Mouse (Mus musculus) megakaryocyte, embryonic 14.5 days (primary cell): Measurements from ENCODE around the gene Anks1b. TPM values are rescaled to one million over a fixed set of nuclear protein-coding genes. Genes with fewer than 3 reads are reported as not detected.

Source experiments
- H3K27me3 ChIP-seq: replicated peaks from 2 replicates; pipeline ENCODE3; 2012; ENCODE audit warnings: inconsistent platforms
- H3K36me3 ChIP-seq: replicated peaks from 2 replicates; pipeline ENCODE3; 2012; ENCODE audit warnings: low read length, inconsistent platforms, mixed read lengths
- H3K4me1 ChIP-seq: 2 replicates; pipeline ENCODE4 v1.6.1; 2012; ENCODE audit warnings: inconsistent platforms
- H3K4me3 ChIP-seq: replicated peaks from 2 replicates; pipeline ENCODE3; 2012; ENCODE audit warnings: moderate library complexity, mild to moderate bottlenecking, inconsistent platforms
- H3K9me3 ChIP-seq: 2 replicates; pipeline ENCODE4 v1.6.1; 2012; ENCODE audit warnings: inconsistent platforms
- FLI1 ChIP-seq: IDR thresholded peaks from 2 replicates; pipeline ENCODE4 v1.6.1; 2012; ENCODE audit warnings: low read length, inconsistent platforms, mixed read lengths
- GATA1 ChIP-seq: IDR thresholded peaks from 3 replicates; pipeline ENCODE4 v1.6.1; 2012; ENCODE audit warnings: mixed read lengths, low read length, inconsistent platforms, borderline replicate concordance
- polyA plus RNA-seq: library from polyadenylated mRNA; stranded (reverse); fragments of >175 nt; gene quantifications from 2 replicates; pipeline ENCODE4 v1.2.3, GENCODE M21; 2012; ENCODE audit warnings: low replicate concordance; ENCODE audit not compliant: insufficient read depth

The Anks1b gene
- polyA plus RNA-seq, 1 experiment: not detected

DNA sequence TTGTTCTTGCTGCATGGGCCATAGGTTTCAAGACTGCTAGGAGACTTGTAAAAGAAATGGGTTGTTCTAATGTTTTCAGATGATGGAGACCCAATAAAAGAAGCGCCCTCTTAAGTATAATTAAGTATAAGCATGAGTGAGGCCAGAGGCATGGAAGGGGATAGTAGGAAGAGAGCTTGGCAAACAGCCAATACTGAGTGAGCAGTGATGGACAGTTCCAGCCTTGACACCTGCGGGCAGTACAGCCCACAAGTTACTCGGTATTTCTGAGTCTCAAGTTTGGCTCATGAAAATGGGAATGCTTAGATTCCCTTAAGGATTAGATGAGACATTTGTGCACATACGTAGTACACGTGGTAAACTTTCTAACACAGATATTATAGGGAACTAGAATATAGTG, 1016.3 kb downstream of the Anks1b start:
- Histone ChIP-seq H3K36me3 (no peaks in the 10 kb centered on the region), H3K27me3 (no peaks in the 10 kb centered on the region), H3K4me1 (no peaks in the 10 kb centered on the region), H3K9me3 (no peaks in the 10 kb centered on the region), H3K4me3 (no peak overlapping the region)
- no peak for TF ChIP-seq GATA1
- TF ChIP-seq FLI1: no peak

DNA sequence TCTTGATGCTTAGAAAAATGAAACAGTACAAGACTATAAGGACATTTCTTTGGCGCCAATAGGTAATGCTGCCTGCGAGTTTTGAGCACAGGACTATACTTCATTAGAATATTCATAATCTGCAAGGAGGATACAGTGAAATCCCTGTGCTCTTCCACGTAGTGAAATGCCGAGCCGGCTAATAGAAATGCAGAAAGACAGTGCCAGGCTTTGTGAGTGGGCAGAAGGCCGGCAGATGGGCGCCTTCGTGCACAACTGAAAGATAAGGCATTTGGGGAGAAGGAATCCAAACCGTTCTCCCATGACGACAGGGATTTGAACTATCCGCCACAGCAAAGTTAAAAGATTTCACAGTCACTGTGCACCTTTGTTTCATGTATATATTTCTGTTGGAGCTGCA, 1019.4 kb downstream of the Anks1b start:
- TF ChIP-seq GATA1: no peak
- no peak for TF ChIP-seq FLI1
- no peaks in the 10 kb centered on the region for H3K9me3 ChIP-seq
- H3K4me1 ChIP-seq: no peaks in the 10 kb centered on the region
- no peaks in the 10 kb centered on the region for H3K27me3 ChIP-seq
- no peak overlapping the region for H3K4me3 ChIP-seq
- no peaks in the 10 kb centered on the region for H3K36me3 ChIP-seq

DNA sequence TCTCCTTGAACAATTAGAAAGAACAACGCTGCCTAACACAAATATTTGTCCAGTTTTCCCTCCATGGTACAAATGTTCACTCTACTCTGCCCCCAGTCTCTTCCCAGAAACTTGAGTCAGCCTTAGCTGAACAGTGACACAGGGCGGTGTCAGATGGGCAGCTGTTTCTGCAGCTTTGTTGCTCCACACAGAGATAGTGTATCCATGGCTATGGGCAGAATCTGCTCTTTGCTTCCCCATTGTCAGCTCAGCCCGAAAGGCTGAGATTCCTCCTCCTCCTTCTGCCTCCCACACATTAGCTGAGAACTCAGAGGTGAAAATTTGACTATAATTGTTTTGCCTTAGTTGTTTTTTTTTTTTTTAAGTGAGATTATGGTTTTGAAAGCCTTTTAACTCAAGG, 1024.6 kb downstream of the Anks1b start:
- no peaks in the 10 kb centered on the region for H3K4me1 ChIP-seq
- H3K9me3 ChIP-seq: no peaks in the 10 kb centered on the region
- H3K4me3 ChIP-seq: no peak overlapping the region
- no peaks in the 10 kb centered on the region for H3K27me3 ChIP-seq
- H3K36me3 ChIP-seq: no peaks in the 10 kb centered on the region
- no peak for TF ChIP-seq GATA1
- TF ChIP-seq FLI1: no peak

DNA sequence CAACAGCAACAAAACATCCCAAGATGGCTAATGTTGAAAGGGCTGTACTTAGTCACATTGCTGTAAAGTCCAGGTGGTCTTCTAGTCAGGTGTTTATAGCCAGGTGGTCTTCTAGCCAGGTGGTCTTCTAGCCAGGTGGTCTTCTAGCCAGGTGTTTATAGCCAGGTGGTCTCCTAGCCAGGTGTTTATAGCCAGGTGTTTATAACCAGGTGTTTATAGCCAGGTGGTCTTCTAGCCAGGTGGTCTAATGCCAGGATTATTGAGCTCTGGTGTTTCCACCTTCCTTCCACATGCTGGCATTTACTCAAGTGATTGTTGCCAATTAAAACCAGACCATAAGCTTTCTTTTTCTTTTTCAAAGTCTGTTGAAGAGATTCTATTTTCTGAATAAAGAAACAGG, 1030.9 kb downstream of the Anks1b start:
- Histone ChIP-seq H3K27me3 (no peaks in the 10 kb centered on the region), H3K36me3 (no peaks in the 10 kb centered on the region), H3K9me3 (no peaks in the 10 kb centered on the region), H3K4me1 (no peaks in the 10 kb centered on the region), H3K4me3 (no peak overlapping the region)
- TF ChIP-seq FLI1: no peak
- no peak for TF ChIP-seq GATA1

DNA sequence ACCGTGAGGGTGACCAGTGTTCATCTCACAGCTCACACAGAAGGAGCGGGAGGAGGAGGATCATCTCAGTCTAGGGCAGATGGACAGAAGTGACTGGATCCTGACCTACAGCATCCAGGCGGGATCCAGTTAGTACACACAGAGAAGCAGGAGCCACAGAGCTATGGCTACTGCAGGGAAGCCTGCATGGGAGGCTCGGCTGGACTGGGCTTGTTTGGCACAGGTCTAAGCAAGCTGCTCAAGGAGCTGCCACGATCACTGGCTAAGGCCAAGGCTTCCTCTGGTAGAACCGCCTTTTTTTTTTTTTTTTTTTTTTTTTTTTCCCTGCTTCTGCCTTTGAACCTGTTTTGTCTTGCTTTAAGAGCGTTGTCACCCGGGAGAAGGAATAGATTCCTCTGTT, 1034.1 kb downstream of the Anks1b start:
- no peak for TF ChIP-seq GATA1
- no peak for TF ChIP-seq FLI1
- Histone ChIP-seq H3K27me3 (no peaks in the 10 kb centered on the region), H3K4me3 (no peak overlapping the region), H3K36me3 (no peaks in the 10 kb centered on the region), H3K4me1 (no peaks in the 10 kb centered on the region), H3K9me3 (no peaks in the 10 kb centered on the region)

DNA sequence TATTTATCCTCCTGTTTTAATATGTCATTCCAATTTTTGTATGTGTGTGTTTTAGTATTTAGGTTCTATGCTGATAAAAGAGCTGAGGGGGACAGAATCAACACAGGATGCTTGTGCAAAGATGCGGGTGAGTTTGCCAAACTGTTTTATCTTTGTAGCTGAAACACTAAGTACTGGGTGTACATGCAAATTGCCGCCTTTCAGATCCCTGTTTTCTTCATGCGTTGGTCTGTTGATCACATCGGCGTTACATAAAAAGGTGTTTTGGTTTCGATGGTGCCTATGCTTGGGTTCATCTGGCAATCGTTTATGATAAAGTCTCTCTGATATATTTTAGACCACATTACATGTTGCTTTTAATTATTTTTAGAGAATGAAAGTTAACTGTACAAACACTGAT, 1050.2 kb downstream of the Anks1b start:
- no peak for TF ChIP-seq GATA1
- no peak for TF ChIP-seq FLI1
- H3K9me3 ChIP-seq: no peaks in the 10 kb centered on the region
- H3K4me1 ChIP-seq: no peaks in the 10 kb centered on the region
- no peaks in the 10 kb centered on the region for H3K27me3 ChIP-seq
- H3K36me3 ChIP-seq: no peaks in the 10 kb centered on the region
- no peak overlapping the region for H3K4me3 ChIP-seq

DNA sequence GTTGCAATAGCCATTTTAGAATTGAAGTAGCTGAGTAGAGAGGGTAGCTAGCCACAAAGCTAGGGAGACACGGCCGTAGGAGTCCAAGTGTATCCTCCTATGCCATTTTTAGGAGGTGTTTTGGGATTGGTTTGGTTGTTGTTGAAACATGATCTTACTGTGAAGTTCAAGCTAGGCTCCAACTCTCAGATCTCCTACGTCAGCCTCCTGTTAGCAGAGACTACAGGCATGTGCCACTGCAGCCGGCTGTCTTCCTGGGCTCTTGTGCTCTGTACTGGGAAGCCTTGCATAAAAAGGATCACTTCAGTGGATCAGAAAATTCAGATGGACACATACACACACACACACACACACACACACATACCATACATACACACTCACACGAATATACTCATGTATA, 1059.8 kb downstream of the Anks1b start:
- no peaks in the 10 kb centered on the region for H3K36me3 ChIP-seq

DNA sequence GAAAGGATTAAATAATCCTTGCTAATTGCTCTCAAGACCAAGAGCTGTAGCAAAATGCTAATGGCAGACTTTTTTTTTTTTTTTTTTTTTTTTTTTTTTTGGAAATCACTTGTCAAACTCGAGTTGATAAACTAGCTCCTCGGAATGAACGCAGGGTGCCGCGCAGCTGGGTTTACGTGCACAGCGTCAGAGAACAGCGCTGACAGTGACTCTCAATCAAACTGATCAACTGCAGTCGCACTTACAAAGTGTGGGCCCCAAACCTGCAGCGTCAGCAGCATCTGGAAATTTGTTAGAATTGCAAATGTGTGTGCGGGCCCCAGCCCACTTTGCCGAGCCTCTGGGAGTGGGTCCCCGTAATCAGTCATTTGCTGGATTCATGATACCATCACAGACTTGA, 1061.4 kb downstream of the Anks1b start:
- H3K27me3 ChIP-seq: no peaks in the 10 kb centered on the region
- TF ChIP-seq GATA1 (no peak), FLI1 (no peak)
- H3K4me3 ChIP-seq: no peak overlapping the region
- no peaks in the 10 kb centered on the region for H3K9me3 ChIP-seq
- H3K36me3 ChIP-seq: no peaks in the 10 kb centered on the region
- H3K4me1 ChIP-seq: peaks cover 3% of the 10 kb centered on the region

More for the DNA sequence above, 1059.8 kb downstream of the Anks1b start:
- Histone ChIP-seq H3K27me3 (no peaks in the 10 kb centered on the region), H3K9me3 (no peaks in the 10 kb centered on the region), H3K4me3 (no peak overlapping the region), H3K4me1 (peaks cover 8% of the 10 kb centered on the region)
- no peak for TF ChIP-seq FLI1
- no peak for TF ChIP-seq GATA1

DNA sequence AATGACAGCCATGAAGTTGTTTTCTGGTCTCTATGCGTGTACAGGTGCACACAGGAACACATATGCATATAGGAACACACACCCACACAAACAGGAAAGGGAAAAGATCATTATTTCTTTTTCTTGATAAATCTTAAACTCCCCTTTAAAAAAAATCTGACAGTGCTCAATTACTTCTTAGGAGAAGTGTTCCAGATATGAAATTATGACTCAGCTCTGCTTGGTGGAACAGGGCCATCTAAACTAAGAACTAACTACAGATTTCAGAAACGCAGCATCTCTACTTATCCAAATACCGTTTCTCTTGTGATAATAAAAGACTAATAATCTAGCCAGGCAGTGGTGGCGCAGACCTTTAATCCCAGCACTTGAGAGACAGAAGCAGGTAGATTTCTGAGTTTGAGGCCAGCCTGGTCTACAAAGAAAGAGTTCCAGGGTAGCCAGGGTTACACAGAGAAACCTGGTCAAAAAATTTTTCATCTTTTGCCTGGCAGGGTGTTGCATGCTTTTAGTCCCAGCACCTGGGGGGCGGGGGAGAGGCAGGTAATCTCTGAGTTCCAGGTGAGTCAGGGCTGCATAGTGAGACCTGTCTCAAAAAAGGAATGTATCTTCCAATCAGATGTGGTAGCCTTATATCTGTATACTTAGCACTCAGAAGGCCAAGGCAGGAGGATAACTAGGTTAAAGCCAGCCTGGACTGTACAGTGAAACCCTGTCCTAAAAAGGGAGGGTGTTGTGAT, 1064.6 kb downstream of the Anks1b start:
- TF ChIP-seq FLI1: no peak
- TF ChIP-seq GATA1: no peak
- Histone ChIP-seq H3K27me3 (no peaks in the 10 kb centered on the region), H3K4me3 (no peak overlapping the region), H3K9me3 (peaks cover 5% of the 10 kb centered on the region; the same call in 1 of the 2 replicates), H3K36me3 (no peaks in the 10 kb centered on the region), H3K4me1 (no peaks in the 10 kb centered on the region)

DNA sequence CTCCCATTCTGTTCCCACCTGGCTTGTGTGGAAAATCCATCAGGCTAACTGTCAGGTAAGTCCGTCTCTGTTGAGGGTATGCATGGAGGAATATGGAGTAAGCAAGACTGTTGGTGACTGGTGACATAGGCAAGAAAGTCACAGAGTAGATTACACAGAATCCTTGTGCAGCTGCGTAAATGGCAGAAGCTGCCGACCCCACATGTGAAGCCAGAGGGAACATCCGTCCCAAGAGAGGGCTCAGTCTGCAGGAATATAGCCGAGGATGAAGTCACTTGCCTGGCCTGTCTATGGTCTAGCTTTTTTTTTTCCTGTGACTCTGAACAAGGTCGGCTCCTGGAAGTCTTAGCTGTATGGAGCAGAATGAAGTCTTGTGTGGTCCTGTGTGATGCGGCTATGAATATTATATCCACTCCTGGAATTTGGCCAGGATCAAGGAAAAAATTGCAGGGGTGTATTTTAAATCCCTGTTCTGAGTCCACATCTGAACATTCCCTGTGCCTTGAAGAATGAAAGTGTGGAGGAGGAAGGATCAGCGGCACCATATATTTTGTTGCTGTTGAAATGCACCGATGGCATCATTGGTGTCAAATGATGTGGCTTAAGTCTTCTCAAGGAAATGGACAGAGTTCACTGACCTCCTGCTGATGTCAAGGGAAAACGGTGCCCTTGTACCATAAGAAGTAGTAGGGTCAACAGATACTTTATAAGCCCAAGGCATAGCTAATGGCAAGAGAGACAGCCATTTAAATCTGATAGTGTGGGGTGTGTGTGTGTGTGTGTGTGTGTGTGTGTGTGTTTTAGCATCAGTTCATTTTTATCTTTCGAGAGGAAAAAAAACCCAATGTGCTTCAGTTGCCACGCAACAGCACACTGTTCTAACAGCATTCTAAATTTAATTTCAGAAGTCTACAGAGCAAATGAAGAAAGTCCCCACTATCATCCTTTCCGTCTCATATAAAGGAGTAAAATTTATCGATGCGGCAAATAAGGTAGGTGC, 1067.5 kb downstream of the Anks1b start:
- no peaks in the 10 kb centered on the region for H3K36me3 ChIP-seq
- H3K4me3 ChIP-seq: no peak overlapping the region
- no peaks in the 10 kb centered on the region for H3K4me1 ChIP-seq
- TF ChIP-seq FLI1 (no peak), GATA1 (no peak)
- peaks cover 5% of the 10 kb centered on the region; the same call in 1 of the 2 replicates for H3K9me3 ChIP-seq
- no peaks in the 10 kb centered on the region for H3K27me3 ChIP-seq
